Mouse (Mus musculus) lung, adult 18-20 months (tissue): ENCODE measurements around the gene Mynn.

Experiments
- DNase-seq, 2 experiments: peaks; one replicate each; pipeline ENCODE4 v3.0.0; 2022; ENCODE audit warnings: mixed read lengths in 2 of 2

Gene Mynn

GRCm38 (mm10) chr3:30646761-30647160 lies 44.9 kb downstream of the Mynn start:
- no peak for DNase-seq

GRCm38 (mm10) chr3:30647440-30648090 lies 45.7 kb downstream of the Mynn start, which contains the start of gene Lrrc34:
Lrrc34 (minus strand) TSS chr3:30647869.
- DNase-seq = peak; percentile 37 to 67

- DNase-seq = no peak
These were observed 46.6 kb downstream of the Mynn start for GRCm38 (mm10) chr3:30648466-30648865.

- DNase-seq = peak; percentile 19 to 40
These were observed 48.4 kb downstream of the Mynn start for GRCm38 (mm10) chr3:30650062-30650841.

GRCm38 (mm10) chr3:30655937-30656336 lies 54.1 kb downstream of the Mynn start:
- DNase-seq = no peak

GRCm38 (mm10) chr3:30658486-30658885 lies 56.6 kb downstream of the Mynn start:
- DNase-seq = no peak
